Mouse (Mus musculus) ES-E14 (cell line): ENCODE measurements around the gene Cmtm6.

Experiments
- CHD2 ChIP-seq: IDR thresholded peaks from 2 replicates; pipeline ENCODE4 v1.6.1; 2014; ENCODE audit warnings: mild to moderate bottlenecking, low read depth, low read length, inconsistent platforms
- HCFC1 ChIP-seq: IDR thresholded peaks from 2 replicates; pipeline ENCODE4 v1.6.1; 2012; ENCODE audit warnings: low read length, inconsistent platforms, borderline replicate concordance; ENCODE audit not compliant: insufficient read depth

- TF ChIP-seq CHD2 = no peak
- no peak for TF ChIP-seq HCFC1
Measured at GRCm38 (mm10) chr9:114736442-114736841, 5.5 kb downstream of the Cmtm6 start.
